Mouse (Mus musculus) granulocyte monocyte progenitor cell, adult 5-6 weeks (primary cell): Measurements from ENCODE around the gene Arhgef7. TPM values are rescaled to one million over a fixed set of nuclear protein-coding genes. Genes with fewer than 3 reads are reported as not detected.
"Not testable (repeated sequence)": the region's sequence is repeated elsewhere in the genome, so short reads cannot be mapped to it uniquely, and the experiment has no call there.

Experiments used
- ATAC-seq: replicated peaks from 2 replicates; pipeline ENCODE4 v1.8.0; 2016; ENCODE audit warnings: mild to moderate bottlenecking, moderate TSS enrichment, inconsistent platforms; ENCODE audit not compliant: poor library complexity, severe bottlenecking
- total RNA-seq, 2 experiments: library from RNA; stranded (forward) in 1 of 2; stranded (reverse) in 1 of 2; fragments of 200-712, 200-1000 nt in 1 of 2; fragments of >200 nt in 1 of 2; fragmentation: Nextera tagmentation in 1 of 2; gene quantifications; 2 replicates each; pipeline ENCODE4 v1.2.3; 2014 to 2017

Gene Arhgef7
- total RNA-seq, 2 experiments from 2014 or later, result 19.8 to 40.2 TPM

- ATAC-seq, result no peak
These were observed 95.1 kb downstream of the Arhgef7 start for GRCm38 (mm10) chr8:11822550-11823060.

- ATAC-seq, result no peak
These were observed 98.2 kb downstream of the Arhgef7 start for GRCm38 (mm10) chr8:11825756-11826155.

GRCm38 (mm10) chr8:11827312-11827711 is 99.8 kb downstream of the Arhgef7 start:
- ATAC-seq, result no peak

GRCm38 (mm10) chr8:11830214-11831046 is 102.9 kb downstream of the Arhgef7 start:
- ATAC-seq, result no peak

GRCm38 (mm10) chr8:11831174-11831573 is 103.7 kb downstream of the Arhgef7 start:
- ATAC-seq, result no peak

GRCm38 (mm10) chr8:11831939-11832338 is 104.4 kb downstream of the Arhgef7 start:
- no peak for ATAC-seq

GRCm38 (mm10) chr8:11833157-11833556 is 105.6 kb downstream of the Arhgef7 start:
- ATAC-seq, result no peak

GRCm38 (mm10) chr8:11834200-11834599 is 106.7 kb downstream of the Arhgef7 start:
- no peak for ATAC-seq

- no peak for ATAC-seq
These were observed 107.2 kb downstream of the Arhgef7 start for GRCm38 (mm10) chr8:11834691-11835090.

GRCm38 (mm10) chr8:11840174-11840573 is 112.7 kb downstream of the Arhgef7 start, which contains the start of gene Tex29:
Gene Tex29 (plus strand): TSS chr8:11840474.
- ATAC-seq, result no peak

GRCm38 (mm10) chr8:11841571-11841970 is 114.0 kb downstream of the Arhgef7 start:
- ATAC-seq, result no peak

- ATAC-seq, result no peak
These were observed 115.2 kb downstream of the Arhgef7 start for GRCm38 (mm10) chr8:11842757-11843156.

GRCm38 (mm10) chr8:11843677-11844315 is 116.3 kb downstream of the Arhgef7 start:
- no peak for ATAC-seq

- ATAC-seq, result no peak
These were observed 116.8 kb downstream of the Arhgef7 start for GRCm38 (mm10) chr8:11844316-11844685.

- ATAC-seq, result no peak
These were observed 119.3 kb downstream of the Arhgef7 start for GRCm38 (mm10) chr8:11846807-11847206.

GRCm38 (mm10) chr8:11867832-11868231 is 140.3 kb downstream of the Arhgef7 start:
- no peak for ATAC-seq

- not testable (repeated sequence) for ATAC-seq
These were observed 146.7 kb downstream of the Arhgef7 start for GRCm38 (mm10) chr8:11874227-11874626.

- no peak for ATAC-seq
These were observed 157.1 kb downstream of the Arhgef7 start for GRCm38 (mm10) chr8:11884646-11885045.
